Mouse (Mus musculus) lung, embryonic 16.5 days (tissue): ENCODE data around the gene Grcc10. TPM values are rescaled to one million over a fixed set of nuclear protein-coding genes. Genes with fewer than 3 reads are reported as not detected.
A peak's percentile ranks its signal among the peaks of the same experiment; 100 is the strongest.

Experiments used
- ATAC-seq: fragments of 200-750 bp; cut with Nextera tagmentation; 2 replicates; pipeline ENCODE4 v1.8.0; 2017; ENCODE audit warnings: low read depth, mild to moderate bottlenecking, moderate library complexity
- H3K27ac ChIP-seq: fragments of 300-500 bp; sonication (generic); 2 replicates; pipeline ENCODE4 v1.5.1; 2014; ENCODE audit warnings: mild to moderate bottlenecking, control low read depth, low read length
- H3K27me3 ChIP-seq: fragments of 300-500 bp; sonication (generic); 2 replicates; pipeline ENCODE4 v1.6.1; 2014; ENCODE audit warnings: low read depth, low read length, mixed read lengths; ENCODE audit not compliant: control insufficient read depth, insufficient read depth
- H3K36me3 ChIP-seq: fragments of 300-500 bp; sonication (generic); 2 replicates; pipeline ENCODE4 v1.6.1; 2014; ENCODE audit warnings: low read length; ENCODE audit not compliant: control insufficient read depth, insufficient read depth
- H3K4me1 ChIP-seq: fragments of 300-500 bp; sonication (generic); replicated peaks from 2 replicates; pipeline ENCODE4 v1.6.1; 2014; ENCODE audit warnings: low read length, mixed read lengths; ENCODE audit not compliant: control insufficient read depth, insufficient read depth
- H3K4me2 ChIP-seq: fragments of 300-500 bp; sonication (generic); 2 replicates; pipeline ENCODE4 v1.6.1; 2014; ENCODE audit warnings: low read depth, low read length, control low read depth
- H3K4me3 ChIP-seq: fragments of 300-500 bp; sonication (generic); 2 replicates; pipeline ENCODE4 v1.5.1; 2014; ENCODE audit warnings: mild to moderate bottlenecking, low read length, control low read depth
- H3K9ac ChIP-seq: fragments of 300-500 bp; sonication (generic); 2 replicates; pipeline ENCODE4 v1.6.1; 2014; ENCODE audit warnings: low read length, control low read depth
- H3K9me3 ChIP-seq: fragments of 300-500 bp; sonication (generic); 2 replicates; pipeline ENCODE4 v1.6.1; 2016; ENCODE audit warnings: low read length; ENCODE audit not compliant: control insufficient read depth
- WGBS: fragments of 180-500 bp; shearing (Covaris S2); extraction: QIAGEN DNeasy Blood & Tissue Kit; methylation state at CpG from one replicate; pipeline ENCODE4 v1.1.7; 2014; 5-methylcytosine and 5-hydroxymethylcytosine counted together
- polyA plus RNA-seq: library from polyadenylated mRNA; unstranded; fragments of >200 nt; fragmentation: Nextera tagmentation; extraction: Ambion mirVana; gene quantifications from 2 replicates; pipeline ENCODE4 v1.2.1, GENCODE M21; 2015

Gene Grcc10
- polyA plus RNA-seq, 1 experiment from 2014 or later: 430 TPM

DNA sequence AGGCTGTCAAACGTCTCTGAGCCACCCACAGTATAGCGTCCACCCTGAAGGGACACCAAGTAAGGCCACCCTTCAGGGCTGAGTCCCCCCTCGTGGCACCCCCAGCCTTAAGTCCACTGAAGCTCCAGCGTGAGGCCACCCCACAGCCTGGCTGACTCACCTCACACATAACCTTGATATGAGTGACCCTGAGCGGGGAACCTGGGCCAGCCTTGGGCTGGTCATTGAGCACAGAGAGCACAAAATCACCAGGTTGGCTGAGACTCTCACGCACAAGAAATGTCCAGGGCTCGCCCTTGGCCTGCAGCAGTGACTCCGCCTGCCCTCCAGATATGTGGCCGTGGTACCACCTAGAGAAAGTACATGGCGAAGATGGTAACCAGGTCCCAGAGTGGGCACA, 12.6 kb downstream of the Grcc10 start:
- ATAC-seq: no peak
- 87% methylated on average over 10 of the region's 10 CpGs for WGBS
- no peak overlapping the region for H3K4me2 ChIP-seq
- H3K4me3 ChIP-seq: no peak overlapping the region
- H3K9me3 ChIP-seq: no peaks in the 10 kb centered on the region
- no peak overlapping the region for H3K27ac ChIP-seq
- H3K27me3 ChIP-seq: no peaks in the 10 kb centered on the region
- no peaks in the 10 kb centered on the region for H3K36me3 ChIP-seq
- H3K4me1 ChIP-seq: 0 out of 2 replicates have a peak, but pooled peaks cover 3% of the 10 kb centered on the region
- H3K9ac ChIP-seq: no peak overlapping the region

DNA sequence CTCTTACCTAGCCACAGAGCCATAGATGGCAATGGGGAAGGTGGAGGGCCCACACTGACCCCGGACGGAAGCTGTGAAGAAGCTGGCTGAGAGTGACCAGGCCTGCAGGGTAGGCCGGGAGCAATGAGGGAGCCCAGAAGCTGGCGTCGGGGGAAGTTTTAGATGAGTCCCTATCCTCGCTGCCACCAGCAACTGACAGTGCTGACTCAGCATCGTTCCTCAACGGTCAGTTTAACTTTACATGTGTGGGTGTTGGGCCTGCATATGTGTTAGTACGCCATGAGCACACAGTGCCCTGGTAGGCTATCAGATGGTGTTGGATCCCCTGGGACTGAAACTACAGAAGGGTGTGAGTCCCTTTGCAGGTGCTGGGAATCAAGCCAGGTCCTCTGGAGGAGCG, 16.7 kb downstream of the Grcc10 start:
- Histone ChIP-seq H3K36me3 (no peaks in the 10 kb centered on the region), H3K4me3 (no peak overlapping the region), H3K27ac (no peak overlapping the region), H3K4me2 (no peak overlapping the region), H3K4me1 (no peaks in the 10 kb centered on the region), H3K9ac (no peak overlapping the region), H3K27me3 (no peaks in the 10 kb centered on the region), H3K9me3 (no peaks in the 10 kb centered on the region)
- no peak for ATAC-seq
- WGBS: 85% methylated on average over 10 of the region's 10 CpGs

DNA sequence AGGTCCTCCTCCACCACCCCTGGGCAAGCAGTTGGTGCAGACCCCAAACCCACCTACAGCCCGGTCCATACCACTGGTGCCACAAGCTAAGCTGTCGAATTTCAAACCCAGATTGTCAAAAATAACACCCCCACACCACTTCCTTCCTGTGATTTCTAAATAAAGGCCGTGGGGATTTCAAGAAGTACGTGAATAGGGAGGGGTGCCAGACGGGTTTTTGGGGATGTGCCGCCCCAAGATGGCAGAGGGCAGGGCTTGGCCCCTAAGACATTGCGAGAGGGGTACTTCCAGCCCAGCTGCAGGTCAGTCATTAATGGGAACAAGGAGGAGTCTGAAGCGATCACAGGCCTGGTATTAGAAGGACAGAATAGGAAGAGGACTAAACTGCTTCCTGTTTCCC, 17.6 kb downstream of the Grcc10 start:
- Histone ChIP-seq H3K36me3 (no peaks in the 10 kb centered on the region), H3K4me1 (no peaks in the 10 kb centered on the region), H3K9ac (no peak overlapping the region), H3K27ac (no peak overlapping the region), H3K9me3 (no peaks in the 10 kb centered on the region), H3K4me3 (no peak overlapping the region), H3K27me3 (no peaks in the 10 kb centered on the region), H3K4me2 (no peak overlapping the region)
- no peak for ATAC-seq
- 60% methylated on average over 8 of the region's 8 CpGs for WGBS

DNA sequence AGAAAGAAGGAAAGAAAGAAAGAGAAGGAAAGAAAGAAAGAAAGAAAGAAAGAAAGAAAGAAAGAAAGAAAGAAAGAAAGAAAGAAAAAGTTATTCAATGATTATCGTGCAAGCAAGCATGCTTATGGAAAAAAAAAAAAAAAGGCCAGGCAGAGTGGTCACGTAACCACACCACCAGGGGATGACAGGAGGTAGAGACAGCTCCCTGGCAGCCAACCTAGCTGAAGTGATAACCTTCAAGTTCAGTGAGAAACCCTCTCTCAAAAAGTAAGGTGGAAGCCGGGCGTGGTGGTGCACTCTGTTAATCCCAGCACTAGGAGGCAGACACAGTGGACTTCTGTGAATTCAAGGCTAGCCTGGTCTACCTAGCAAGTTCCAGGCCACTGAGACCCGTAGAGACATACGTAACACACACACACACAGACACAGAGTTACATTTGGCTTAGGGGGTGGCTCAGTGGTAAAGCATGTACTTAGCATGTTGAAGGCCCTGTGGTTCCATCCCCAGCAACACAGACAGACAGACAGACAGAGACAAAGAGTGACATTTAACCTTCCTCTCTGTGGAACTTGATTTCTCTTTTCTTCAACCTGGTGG, 18.2 kb downstream of the Grcc10 start:
- H3K27me3 ChIP-seq: no peaks in the 10 kb centered on the region
- no peak overlapping the region for H3K27ac ChIP-seq
- no peak overlapping the region for H3K4me2 ChIP-seq
- no peaks in the 10 kb centered on the region for H3K36me3 ChIP-seq
- H3K9ac ChIP-seq: no peak overlapping the region
- no peak overlapping the region for H3K4me3 ChIP-seq
- H3K9me3 ChIP-seq: no peaks in the 10 kb centered on the region
- ATAC-seq: no peak
- no peaks in the 10 kb centered on the region for H3K4me1 ChIP-seq
- WGBS: 76% methylated on average over 6 of the region's 6 CpGs

DNA sequence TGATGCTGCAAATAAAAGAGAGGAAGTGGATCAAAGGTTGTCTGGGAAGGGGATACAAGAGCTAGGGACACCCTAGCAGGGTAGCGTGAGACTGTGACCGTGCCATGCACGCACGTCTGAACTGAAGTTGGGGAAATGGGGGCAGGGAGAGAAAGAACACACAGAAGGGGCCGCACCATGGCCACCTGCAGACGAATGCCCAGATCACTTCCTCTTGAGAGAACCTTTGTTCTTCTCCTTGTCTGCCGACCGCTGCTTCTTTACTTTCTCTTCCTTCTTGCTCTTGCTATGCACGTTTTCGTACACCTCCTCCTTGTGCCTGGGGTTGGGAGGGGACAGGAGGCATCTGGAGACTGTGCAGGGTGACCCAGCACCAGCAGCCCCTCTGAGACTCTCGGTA, 20.3 kb downstream of the Grcc10 start:
- Histone ChIP-seq H3K9ac (no peak overlapping the region), H3K27ac (no peak overlapping the region), H3K4me3 (no peak overlapping the region; the same call in 1 of the 2 replicates), H3K36me3 (peaks cover 4% of the 10 kb centered on the region), H3K4me2 (peak overlapping the region; percentile 55), H3K9me3 (no peaks in the 10 kb centered on the region), H3K4me1 (no peaks in the 10 kb centered on the region), H3K27me3 (no peaks in the 10 kb centered on the region)
- 51% methylated on average over 11 of the region's 11 CpGs for WGBS
- ATAC-seq: no peak

DNA sequence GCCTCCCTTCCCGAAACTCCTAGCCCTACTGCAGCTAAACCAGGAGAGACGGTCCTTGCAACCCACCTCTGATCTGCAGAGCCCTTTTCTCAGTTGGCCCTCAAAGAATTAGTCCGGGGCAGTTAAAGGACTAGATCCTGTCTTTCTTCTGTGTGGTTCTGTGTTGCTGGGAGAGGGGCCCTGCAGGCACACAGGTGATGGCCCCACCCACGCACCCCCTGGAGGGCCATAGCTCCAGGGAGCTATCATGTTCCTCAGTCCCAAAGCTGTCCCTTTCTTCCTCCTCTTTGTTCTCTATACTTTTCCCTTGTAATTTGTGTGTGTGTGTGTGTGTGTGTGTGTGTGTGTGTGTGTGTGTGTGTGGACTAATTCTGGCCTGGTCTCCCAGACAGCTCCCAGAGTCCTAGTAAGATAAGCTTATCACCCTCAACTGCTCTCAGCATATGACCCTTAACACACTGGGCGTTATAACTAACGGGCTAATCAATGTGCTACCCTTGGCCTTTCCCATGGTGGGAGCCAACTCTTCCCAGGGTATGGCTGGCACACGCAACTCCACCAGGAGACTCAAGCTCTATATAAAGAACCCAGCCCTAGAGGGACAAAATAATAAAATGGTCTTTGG, 21.7 kb downstream of the Grcc10 start:
- peak overlapping the region; percentile 93 for H3K27ac ChIP-seq
- H3K9ac ChIP-seq: peak overlapping the region; percentile 81
- H3K4me1 ChIP-seq: no peaks in the 10 kb centered on the region
- peak overlapping the region; percentile 55 for H3K4me2 ChIP-seq
- H3K36me3 ChIP-seq: peaks cover 12% of the 10 kb centered on the region
- peak; percentile 29; the same call in 1 of the 2 replicates for ATAC-seq
- 42% methylated on average over 7 of the region's 7 CpGs for WGBS
- H3K9me3 ChIP-seq: no peaks in the 10 kb centered on the region
- H3K4me3 ChIP-seq: peak overlapping the region; percentile 55
- H3K27me3 ChIP-seq: no peaks in the 10 kb centered on the region

DNA sequence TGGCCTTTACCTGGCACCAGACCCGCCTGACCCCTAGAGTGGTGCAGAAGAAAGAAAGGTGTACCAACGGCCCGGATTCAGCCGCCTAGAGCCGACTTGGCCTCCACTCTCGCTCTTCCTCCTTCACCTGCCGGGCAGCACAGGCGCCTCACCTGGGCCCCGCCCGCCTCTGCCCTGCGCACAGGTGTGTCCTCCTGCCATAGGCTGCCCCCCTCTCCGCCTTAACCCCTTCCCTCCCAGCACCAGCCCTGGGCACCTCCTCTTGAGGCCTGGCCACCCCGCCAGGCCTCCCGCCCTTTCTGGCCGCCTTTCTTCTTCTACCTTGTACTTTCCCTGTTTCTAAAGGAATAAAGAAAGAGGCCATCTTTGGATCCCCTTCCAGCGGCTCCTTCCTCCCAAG, 22.5 kb downstream of the Grcc10 start:
- H3K9ac ChIP-seq: peak overlapping the region; percentile 81
- WGBS: 46% methylated on average over 15 of the region's 16 CpGs
- ATAC-seq: peak; percentile 87
- no peaks in the 10 kb centered on the region for H3K27me3 ChIP-seq
- H3K27ac ChIP-seq: peak overlapping the region; percentile 93
- H3K36me3 ChIP-seq: peaks cover 18% of the 10 kb centered on the region
- H3K4me2 ChIP-seq: peak overlapping the region; percentile 55
- no peaks in the 10 kb centered on the region for H3K9me3 ChIP-seq
- H3K4me1 ChIP-seq: peaks cover 2% of the 10 kb centered on the region
- peak overlapping the region; percentile 55 for H3K4me3 ChIP-seq

DNA sequence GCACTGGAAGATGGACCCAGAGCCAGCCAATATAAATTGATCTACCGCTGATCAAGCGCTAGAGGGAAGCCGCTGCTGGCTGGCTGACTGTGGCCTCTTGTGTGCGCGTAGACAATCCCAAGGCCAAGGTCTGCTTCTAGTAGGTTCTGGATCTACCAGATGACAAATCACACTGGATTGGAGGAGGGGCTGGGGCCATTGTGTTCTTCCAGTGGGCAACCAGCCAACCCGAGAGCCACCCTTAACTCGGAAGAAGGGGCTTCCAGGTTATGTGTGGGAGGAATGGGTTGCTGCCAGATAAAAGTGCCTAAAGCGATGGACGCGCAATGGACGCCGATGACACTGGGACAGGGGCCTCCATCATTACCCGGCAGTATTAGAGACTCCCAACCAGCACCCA, 23.2 kb downstream of the Grcc10 start:
- no peak for ATAC-seq
- H3K4me2 ChIP-seq: peak overlapping the region; percentile 53
- peak overlapping the region; percentile 55 for H3K4me3 ChIP-seq
- no peaks in the 10 kb centered on the region for H3K9me3 ChIP-seq
- H3K27ac ChIP-seq: peak overlapping the region; percentile 93
- peak overlapping the region; percentile 73 for H3K9ac ChIP-seq
- 55% methylated on average over 13 of the region's 13 CpGs for WGBS
- H3K4me1 ChIP-seq: peaks cover 9% of the 10 kb centered on the region
- no peaks in the 10 kb centered on the region for H3K27me3 ChIP-seq
- peaks cover 18% of the 10 kb centered on the region for H3K36me3 ChIP-seq

DNA sequence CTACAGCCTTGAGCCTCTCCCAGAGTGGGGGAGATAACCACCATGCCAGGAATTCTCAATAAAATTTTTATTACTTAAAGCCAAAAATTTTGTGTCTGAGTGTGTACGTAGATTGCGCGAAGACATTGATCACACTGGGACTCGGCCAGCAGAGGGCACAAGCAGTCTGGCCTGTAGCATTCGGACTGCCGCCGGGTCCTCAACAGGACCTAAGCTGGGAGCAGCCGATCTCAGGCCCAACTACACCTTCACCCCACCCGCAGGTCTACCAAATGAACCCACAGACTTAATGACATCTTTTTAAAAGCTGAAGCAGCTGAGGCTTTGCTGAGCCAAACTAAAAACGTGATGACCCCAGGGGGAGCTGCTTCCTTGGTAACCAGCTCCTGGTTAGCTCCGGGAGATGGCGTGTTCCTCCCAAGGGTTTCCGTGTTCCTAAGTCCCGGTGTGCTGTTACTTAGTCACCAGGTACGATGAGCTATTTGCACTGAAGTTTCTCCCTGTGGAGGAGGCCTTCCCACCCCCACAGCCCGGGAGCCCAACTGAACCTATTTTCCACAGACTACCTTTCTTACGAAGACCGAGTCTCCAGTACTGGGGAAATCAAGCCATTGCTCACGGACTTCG, 24.2 kb downstream of the Grcc10 start:
- peak overlapping the region; percentile 51 for H3K27ac ChIP-seq
- peak overlapping the region; percentile 53 for H3K4me2 ChIP-seq
- no peaks in the 10 kb centered on the region for H3K27me3 ChIP-seq
- WGBS: 53% methylated on average over 20 of the region's 20 CpGs
- ATAC-seq: no peak
- peaks cover 11% of the 10 kb centered on the region for H3K4me1 ChIP-seq
- peak overlapping the region; percentile 55 for H3K4me3 ChIP-seq
- H3K9me3 ChIP-seq: no peaks in the 10 kb centered on the region
- peak overlapping the region; percentile 73; the same call in 1 of the 2 replicates for H3K9ac ChIP-seq
- H3K36me3 ChIP-seq: peaks cover 18% of the 10 kb centered on the region
